Comparison of ENCODE assay signal across 17 mouse cellular contexts in the genomic region with DNA sequence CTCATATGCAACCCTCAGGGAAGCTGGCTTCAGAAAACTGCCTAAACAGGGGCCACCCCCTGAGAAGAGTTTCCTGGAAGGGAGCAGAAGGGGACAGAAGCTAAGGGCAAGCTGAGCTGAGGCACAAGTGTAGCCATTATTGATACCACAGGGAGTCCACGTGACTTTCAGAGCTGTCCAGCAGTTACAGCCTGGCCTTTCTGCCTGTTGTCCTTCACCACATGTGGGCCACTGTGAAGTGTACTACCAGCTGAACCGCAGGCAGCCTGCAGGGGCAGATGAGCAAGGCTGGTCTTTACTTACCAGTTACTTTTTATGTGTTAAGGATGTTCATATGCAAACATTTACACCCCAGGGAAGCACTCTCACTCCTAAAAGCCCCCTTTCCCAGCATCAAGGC.
DNase-seq lines count a peak whose midpoint lies in the region; ATAC-seq lines count a peak whose summit lies in the region.
"Had no signal": no experiment of that assay in that cellular context is flagged by ENCODE, and none has a peak within 500 bp of the region (broad histone marks: within the 10 kb centered on the region; RNA-seq: fewer than 3 reads in every experiment).

No protein-coding gene starts in this region.

- ATAC-seq in hindbrain, embryonic 12.5 days (ENCODE audit: low FRiP score), result peak; percentile 32; the same call in 1 of the 2 replicates
- ATAC-seq in hindbrain, embryonic 14.5 days (ENCODE audit: low FRiP score), result no peak
- no peak for ATAC-seq in embryonic facial prominence, embryonic 11.5 days (replicated peaks; ENCODE audit: insufficient number of reproducible peaks, low FRiP score, low TSS enrichment, low read depth)
- ATAC-seq: inflammation-experienced regulatory T-cells, adult 6 months; Patski had no signal

- H3K4me3 ChIP-seq in hindbrain, embryonic 12.5 days, result no peak overlapping the region
- no peak overlapping the region for H3K4me3 ChIP-seq in hindbrain, embryonic 14.5 days (replicated peaks; ENCODE audit: low read length)
- no peak overlapping the region for H3K4me3 ChIP-seq in embryonic facial prominence, embryonic 11.5 days (ENCODE audit: low read depth, low read length)
- H3K4me3 ChIP-seq: heart, embryonic 15.5 days; kidney, embryonic 15.5 days; layer of hippocampus, adult 2 months; lung, embryonic 15.5 days; neural tube, embryonic 13.5 days had no signal

- H3K27me3 ChIP-seq in hindbrain, embryonic 12.5 days, result no peaks in the 10 kb centered on the region
- no peaks in the 10 kb centered on the region for H3K27me3 ChIP-seq in hindbrain, embryonic 14.5 days (ENCODE audit: control insufficient read depth, insufficient read depth, low read length)
- no peaks in the 10 kb centered on the region for H3K27me3 ChIP-seq in embryonic facial prominence, embryonic 11.5 days (ENCODE audit: control insufficient read depth, insufficient read depth, low read length)
- H3K27me3 ChIP-seq: CH12.LX; heart, embryonic 15.5 days; kidney, embryonic 15.5 days; lung, embryonic 15.5 days; neural tube, embryonic 13.5 days; Patski had no signal

- no peak for DNase-seq in hindbrain, embryonic 14.5 days (ENCODE audit: low spot score)
- DNase-seq in embryo, embryonic 10 days (ENCODE audit: low spot score), result peak; percentile 50
- peak; percentile 25 for DNase-seq in embryonic facial prominence, embryonic 11.5 days (ENCODE audit: low spot score)
- peak; percentile 9 for DNase-seq in retina, postnatal 1 day
- DNase-seq in heart, adult 8-10 months (ENCODE audit: low spot score), result no peak
- no peak for DNase-seq in frontal cortex, postnatal 14 days (ENCODE audit: low spot score in 2 of 2)
- DNase-seq: cerebellum, adult 8-10 months; thymus, adult 18-20 months had no signal

- 0% methylated on average over 2 of the region's 2 CpGs for WGBS in hindbrain, embryonic 12.5 days
- WGBS in hindbrain, embryonic 14.5 days, result 2% methylated on average over 2 of the region's 2 CpGs
- WGBS in embryonic facial prominence, embryonic 11.5 days, result 8% methylated on average over 2 of the region's 2 CpGs

- H3K4me1 ChIP-seq in hindbrain, embryonic 12.5 days, result no peaks in the 10 kb centered on the region
- H3K4me1 ChIP-seq in hindbrain, embryonic 14.5 days (replicated peaks; ENCODE audit: control insufficient read depth, insufficient read depth, low read length), result no peaks in the 10 kb centered on the region
- no peaks in the 10 kb centered on the region for H3K4me1 ChIP-seq in embryonic facial prominence, embryonic 11.5 days (ENCODE audit: control insufficient read depth, insufficient read depth, low read length)
- H3K4me1 ChIP-seq: heart, embryonic 15.5 days; kidney, embryonic 15.5 days; lung, embryonic 15.5 days; neural tube, embryonic 13.5 days had no signal

- no peaks in the 10 kb centered on the region for H3K36me3 ChIP-seq in hindbrain, embryonic 12.5 days
- no peaks in the 10 kb centered on the region for H3K36me3 ChIP-seq in hindbrain, embryonic 14.5 days (replicated peaks; ENCODE audit: control insufficient read depth, insufficient read depth)
- H3K36me3 ChIP-seq in embryonic facial prominence, embryonic 11.5 days (replicated peaks; ENCODE audit: control insufficient read depth, insufficient read depth, low read depth, low read length), result no peaks in the 10 kb centered on the region
- H3K36me3 ChIP-seq: heart, embryonic 15.5 days; kidney, embryonic 15.5 days; lung, embryonic 15.5 days; neural tube, embryonic 13.5 days had no signal

- H3K4me2 ChIP-seq in hindbrain, embryonic 12.5 days (replicated peaks), result no peak overlapping the region
- H3K4me2 ChIP-seq in hindbrain, embryonic 14.5 days (replicated peaks), result no peak overlapping the region
- no peak overlapping the region for H3K4me2 ChIP-seq in embryonic facial prominence, embryonic 11.5 days (ENCODE audit: low read depth, low read length)
- H3K4me2 ChIP-seq: heart, embryonic 15.5 days; kidney, embryonic 15.5 days; lung, embryonic 15.5 days; neural tube, embryonic 13.5 days had no signal

- no peak overlapping the region for H3K9ac ChIP-seq in hindbrain, embryonic 12.5 days
- no peak overlapping the region for H3K9ac ChIP-seq in hindbrain, embryonic 14.5 days
- no peak overlapping the region for H3K9ac ChIP-seq in embryonic facial prominence, embryonic 11.5 days (replicated peaks; ENCODE audit: low read length)
- H3K9ac ChIP-seq: heart, embryonic 15.5 days; kidney, embryonic 15.5 days; lung, embryonic 15.5 days; neural tube, embryonic 13.5 days had no signal

- no peak overlapping the region for H3K27ac ChIP-seq in hindbrain, embryonic 12.5 days
- no peak overlapping the region for H3K27ac ChIP-seq in hindbrain, embryonic 14.5 days
- H3K27ac ChIP-seq in embryonic facial prominence, embryonic 11.5 days (replicated peaks; ENCODE audit: low read depth, low read length), result no peak overlapping the region
- H3K27ac ChIP-seq: heart, embryonic 15.5 days; kidney, embryonic 15.5 days; layer of hippocampus, adult 2 months; lung, embryonic 15.5 days; neural tube, embryonic 13.5 days had no signal

- H3K9me3 ChIP-seq in hindbrain, embryonic 12.5 days (replicated peaks), result no peaks in the 10 kb centered on the region
- H3K9me3 ChIP-seq in hindbrain, embryonic 14.5 days (ENCODE audit: control insufficient read depth, low read length), result no peaks in the 10 kb centered on the region
- no peaks in the 10 kb centered on the region for H3K9me3 ChIP-seq in embryonic facial prominence, embryonic 11.5 days (replicated peaks; ENCODE audit: control insufficient read depth, low read length)
- H3K9me3 ChIP-seq: heart, embryonic 15.5 days; kidney, embryonic 15.5 days; lung, embryonic 15.5 days; neural tube, embryonic 13.5 days had no signal

Comparison
In these comparisons a context has a peak if more than half of its experiments do, and no peak if none do; other contexts are left out.
1. DNase-seq: peak in embryo, embryonic 10 days (single experiment), embryonic facial prominence, embryonic 11.5 days (single experiment) and retina, postnatal 1 day (single experiment); none in hindbrain, embryonic 14.5 days (single experiment), heart, adult 8-10 months (single experiment) and frontal cortex, postnatal 14 days (0 of 2).